Mouse (Mus musculus): Measurements from ENCODE around the gene Lgr6. TPM values are rescaled to one million over a fixed set of nuclear protein-coding genes. Genes with fewer than 3 reads are reported as not detected.

Gene Lgr6
- total RNA-seq (2021) = 1 to 10 TPM; 1.5 to 2.7 TPM
- long read RNA-seq, experiment 1, full-length matches to known transcripts = 2 of 3 reads
- long read RNA-seq, experiment 1, partial matches to known transcripts = 0 of 3 reads
- long read RNA-seq, experiment 1, other reads (novel, unspliced or antisense) = 1 of 3 reads
- long read RNA-seq, experiment 2, partial matches to known transcripts = 0 of 3 reads
- long read RNA-seq, experiment 2, other reads (novel, unspliced or antisense) = 3 of 3 reads

DNA sequence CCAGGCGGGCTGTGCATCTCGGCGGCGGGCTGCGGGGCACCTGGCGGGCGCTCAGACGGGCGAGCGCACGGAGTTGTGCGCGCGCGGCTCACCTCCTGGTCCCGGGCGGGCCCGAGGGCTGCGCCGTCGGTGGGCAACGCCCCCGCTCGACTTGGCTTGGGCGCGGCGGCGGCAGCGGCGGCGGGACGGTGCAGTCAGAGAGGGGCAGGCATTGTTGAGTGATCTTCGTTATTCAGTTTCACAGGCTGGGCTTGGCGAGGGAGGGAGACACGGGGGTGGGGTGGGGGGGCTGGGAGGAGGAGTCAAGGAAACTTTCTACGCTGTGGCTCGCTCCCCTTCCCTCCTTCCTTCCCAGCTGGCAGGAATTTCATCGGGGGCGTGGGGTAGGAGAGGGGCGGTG is at the start of gene Lgr6:
TSS of gene Lgr6 (minus strand) at position 153 of the 400 bp plus-strand sequence.
- no peak for DNase-seq (ENCODE audit: low spot score in 2 of 2)

GRCm38 (mm10) chr1:135154411-135154959 is 49.4 kb upstream of the Lgr6 start:
- peak; percentile 73 to 82 for DNase-seq (ENCODE audit: low spot score in 2 of 2)

DNA sequence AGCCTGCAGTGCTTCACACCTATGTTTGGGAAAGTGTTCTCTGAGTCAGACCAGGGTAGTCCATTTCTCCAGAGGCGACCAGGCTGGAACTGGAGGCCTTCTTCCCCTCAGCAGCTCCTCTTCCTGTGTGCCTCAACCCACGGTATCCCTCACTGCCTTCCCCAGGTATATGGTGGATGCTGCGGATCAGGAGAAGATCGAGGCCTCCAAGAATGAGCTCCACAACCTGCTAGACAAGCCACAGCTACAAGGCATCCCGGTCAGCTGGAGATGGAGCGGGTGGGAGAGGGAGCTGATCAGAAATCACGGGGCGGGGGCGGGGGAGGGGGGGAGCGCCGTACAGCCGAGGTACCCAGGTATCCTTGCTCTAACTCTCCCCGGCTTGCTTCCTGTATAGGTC is 48.9 kb upstream of the Lgr6 start:
- DNase-seq (ENCODE audit: low spot score in 2 of 2) = no peak

DNA sequence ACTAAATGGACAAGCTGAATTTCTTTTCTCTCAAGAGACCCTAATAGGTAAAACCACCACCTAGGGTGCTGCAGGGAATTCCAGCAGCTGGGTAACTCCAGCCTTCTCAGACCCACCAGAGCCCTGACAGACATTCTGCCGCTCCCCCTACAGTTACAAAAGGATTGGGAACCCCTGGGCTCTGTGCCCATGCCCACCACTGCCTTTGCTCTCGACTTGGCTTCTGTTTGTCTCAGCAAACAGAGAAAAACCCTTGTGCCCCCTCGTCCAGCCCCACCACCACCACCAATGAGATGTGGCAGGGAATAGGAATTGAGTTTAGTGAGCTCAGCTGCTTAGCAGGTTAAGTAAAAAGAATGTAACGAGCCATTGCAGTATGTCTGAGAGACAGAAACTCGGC is 43.9 kb upstream of the Lgr6 start:
- no peak for DNase-seq (ENCODE audit: low spot score in 2 of 2)

GRCm38 (mm10) chr1:135148476-135148875 is 43.4 kb upstream of the Lgr6 start:
- DNase-seq (ENCODE audit: low spot score in 2 of 2) = no peak

DNA sequence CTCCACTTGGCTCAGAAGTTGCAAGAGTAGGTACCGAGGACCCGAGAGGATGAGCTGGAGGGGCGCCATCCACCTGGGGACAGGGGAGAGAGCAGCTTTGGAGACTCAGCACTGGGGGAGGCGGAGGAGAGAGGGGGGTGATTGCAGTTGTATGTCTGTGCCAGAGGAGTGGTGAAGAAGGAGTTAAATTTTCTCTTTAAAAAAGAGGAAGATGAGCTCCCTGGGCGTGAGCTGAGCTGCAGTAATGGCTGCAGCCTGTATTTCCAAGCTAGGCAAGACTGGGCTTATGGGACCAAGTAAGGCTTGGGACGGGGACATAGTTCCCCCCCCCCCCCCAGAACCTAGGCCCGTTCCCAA is 42.6 kb upstream of the Lgr6 start:
- DNase-seq (ENCODE audit: low spot score in 2 of 2) = no peak

- peak; percentile 65 to 68 for DNase-seq (ENCODE audit: low spot score in 2 of 2)
These were observed 42.0 kb upstream of the Lgr6 start for GRCm38 (mm10) chr1:135146946-135147701.

GRCm38 (mm10) chr1:135146077-135146945 is 41.2 kb upstream of the Lgr6 start, which contains the start of gene Arl8a:
Arl8a (plus strand) TSS chr1:135146824.
- DNase-seq (ENCODE audit: low spot score in 2 of 2) = peak; percentile 78 to 90

GRCm38 (mm10) chr1:135143940-135144339 is 38.9 kb upstream of the Lgr6 start:
- DNase-seq (ENCODE audit: low spot score in 2 of 2) = no peak

DNA sequence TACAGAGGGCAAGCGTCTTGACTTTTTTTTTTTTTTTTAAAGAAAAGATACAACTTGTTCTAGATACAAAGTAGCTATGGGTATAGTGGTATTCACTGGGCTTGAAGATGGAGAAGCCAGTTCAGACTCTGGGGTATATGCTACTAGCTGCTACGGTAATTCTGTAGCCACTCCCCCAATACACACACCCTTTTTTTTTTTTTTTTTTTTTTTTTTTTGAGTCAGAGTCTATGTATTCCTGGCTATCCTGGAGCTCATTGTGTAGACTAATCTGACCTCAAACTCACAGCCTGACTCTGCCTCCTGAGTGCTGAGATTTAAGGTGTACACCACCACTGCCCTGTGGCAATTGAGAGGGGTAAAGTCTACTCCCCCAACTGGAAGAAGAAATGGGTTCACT is 37.4 kb upstream of the Lgr6 start:
- no peak for DNase-seq (ENCODE audit: low spot score in 2 of 2)

DNA sequence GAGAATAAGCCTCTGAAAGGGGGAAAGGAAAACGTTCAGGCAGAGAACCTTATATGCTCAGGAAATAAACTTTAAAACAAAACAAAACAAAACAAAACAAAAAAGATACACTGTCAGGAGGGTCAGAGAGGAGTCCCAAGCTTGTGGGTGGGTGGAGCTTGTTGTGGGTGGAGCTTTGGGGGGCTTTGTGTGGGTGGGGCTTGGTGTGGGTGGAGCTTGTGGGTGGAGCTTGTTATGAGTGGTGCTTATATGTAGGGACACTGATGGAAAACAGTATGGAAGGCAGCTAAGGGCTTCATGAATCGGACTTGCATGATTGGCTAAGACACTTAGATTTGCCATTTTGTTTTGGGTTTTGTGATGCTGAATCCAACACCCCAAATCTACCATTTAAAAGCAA is 34.8 kb upstream of the Lgr6 start:
- no peak for DNase-seq (ENCODE audit: low spot score in 2 of 2)

- DNase-seq (ENCODE audit: low spot score in 2 of 2) = peak; percentile 66 to 68
These were observed 31.4 kb upstream of the Lgr6 start for GRCm38 (mm10) chr1:135136500-135136899.

DNA sequence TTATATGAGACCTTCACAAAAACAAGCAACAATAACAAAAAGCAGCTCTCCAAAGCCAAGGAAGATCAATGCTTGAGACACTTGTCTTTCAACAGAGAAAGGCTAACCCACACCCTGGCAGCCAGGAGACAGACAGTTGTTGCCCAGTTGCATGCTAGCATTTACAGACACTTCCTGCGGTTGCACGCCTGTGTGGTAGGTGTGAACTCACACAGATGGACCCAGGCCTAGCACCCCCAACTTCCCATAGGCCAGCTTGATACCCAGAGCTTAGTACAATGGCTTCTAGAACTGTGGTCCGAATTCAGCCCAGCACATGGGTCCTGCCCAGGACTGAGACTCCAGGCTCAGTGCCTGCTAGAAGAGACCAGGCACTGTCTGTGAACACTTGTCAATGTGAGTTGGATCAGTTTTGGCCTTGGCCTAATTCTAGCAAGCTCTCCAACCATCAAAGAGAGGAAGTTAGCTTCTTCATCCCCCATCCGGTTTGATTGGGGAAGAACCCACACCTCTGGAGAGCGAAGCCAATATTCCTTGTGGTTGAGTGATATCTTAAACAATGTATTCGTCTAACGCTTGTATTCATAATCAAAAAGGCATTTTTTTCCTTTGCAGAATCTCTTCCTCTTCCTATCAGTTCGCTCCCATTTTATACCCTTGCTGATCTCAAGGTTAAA is 30.2 kb upstream of the Lgr6 start:
- no peak for DNase-seq (ENCODE audit: low spot score in 2 of 2)

DNA sequence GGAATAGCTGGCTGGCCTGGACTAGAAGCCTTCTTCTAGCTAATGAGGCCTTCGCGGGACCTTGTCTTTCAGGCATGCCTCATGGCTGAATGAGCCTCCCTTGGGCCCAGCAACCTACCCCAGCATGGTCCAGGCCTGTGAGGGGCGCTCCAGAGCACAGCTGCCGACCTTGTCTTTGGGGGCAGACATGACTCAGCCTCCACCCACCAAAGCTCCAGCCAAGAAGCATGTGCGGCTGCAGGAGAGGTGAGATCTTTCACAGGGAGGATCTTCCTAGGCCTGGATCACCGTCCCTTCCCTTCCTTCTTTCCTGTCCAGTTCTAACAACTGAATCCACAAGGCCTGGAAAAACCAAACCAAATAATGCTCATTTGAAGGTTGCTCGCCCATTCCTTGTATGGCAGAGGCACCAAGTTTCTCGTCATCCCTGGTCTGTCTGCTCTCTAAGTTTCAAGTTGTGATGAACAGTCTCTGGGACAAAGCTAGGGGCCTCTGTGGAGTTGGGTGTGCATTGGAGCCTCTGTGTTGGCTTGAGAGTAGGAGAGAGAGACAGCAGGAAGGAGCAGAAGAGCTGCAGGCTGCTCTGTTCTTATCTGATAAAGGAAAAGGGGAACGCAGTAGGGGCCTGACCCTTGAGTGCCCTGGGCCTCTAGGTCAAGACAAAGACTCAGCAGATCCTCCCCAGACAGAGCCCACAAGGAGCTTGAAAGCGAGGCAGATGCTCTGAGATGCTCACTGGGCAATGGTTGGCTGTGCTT is 28.8 kb upstream of the Lgr6 start:
- no peak for DNase-seq (ENCODE audit: low spot score in 2 of 2)

GRCm38 (mm10) chr1:135132893-135133369 is 27.9 kb upstream of the Lgr6 start:
- no peak for DNase-seq (ENCODE audit: low spot score in 2 of 2)

DNA sequence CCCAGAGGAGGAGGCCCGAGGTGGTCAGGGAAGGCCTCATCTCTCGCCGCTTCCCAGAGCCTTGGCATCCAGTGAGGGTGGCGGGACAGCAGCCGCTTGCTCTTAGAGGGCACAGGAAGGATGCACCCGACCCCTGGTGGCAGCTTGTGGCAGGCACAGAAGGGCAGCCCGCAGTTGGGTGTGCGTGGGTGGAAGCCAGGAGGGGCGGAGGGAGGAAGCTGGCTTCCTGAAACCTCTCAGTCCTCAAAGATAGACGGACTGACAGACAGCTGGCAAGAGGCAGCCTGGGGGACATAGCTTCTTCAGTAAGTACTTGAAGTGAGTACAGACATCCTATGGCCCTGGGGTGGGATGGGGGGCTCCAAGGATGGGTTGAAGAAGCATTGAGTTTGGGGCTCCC is 27.4 kb upstream of the Lgr6 start, which contains the start of gene Ptpn7:
TSS of gene Ptpn7 (plus strand) at position 228 of the 400 bp plus-strand sequence.
- no peak for DNase-seq (ENCODE audit: low spot score in 2 of 2)

GRCm38 (mm10) chr1:135131560-135131959 is 26.5 kb upstream of the Lgr6 start:
- DNase-seq (ENCODE audit: low spot score in 2 of 2) = no peak

DNA sequence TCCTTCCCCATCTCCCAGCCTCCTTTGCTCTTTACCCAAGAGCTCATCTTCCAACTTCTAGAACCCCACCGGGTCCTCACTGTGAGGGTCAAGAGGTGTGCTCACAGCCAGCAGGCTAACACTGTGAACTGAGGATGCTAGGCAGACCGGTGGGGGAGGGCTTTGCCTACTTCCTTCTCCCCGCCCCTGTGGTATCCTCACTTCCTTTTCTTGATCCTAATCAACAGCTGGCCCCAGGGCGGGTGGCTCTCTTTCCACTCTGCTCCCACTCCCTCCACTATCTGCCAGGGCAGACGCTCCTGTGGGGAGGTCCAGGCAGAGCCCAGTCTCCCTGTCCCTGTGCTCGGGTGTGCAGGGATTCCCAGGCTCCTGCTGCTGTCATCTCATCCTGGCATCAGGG is 26.0 kb upstream of the Lgr6 start:
- DNase-seq (ENCODE audit: low spot score in 2 of 2) = no peak

GRCm38 (mm10) chr1:135130376-135131018 is 25.4 kb upstream of the Lgr6 start:
- no peak for DNase-seq (ENCODE audit: low spot score in 2 of 2)
